Mouse (Mus musculus) neural tube, embryonic 14.5 days (tissue): Measurements from ENCODE around the gene Mta1. TPM values are rescaled to one million over a fixed set of nuclear protein-coding genes. Genes with fewer than 3 reads are reported as not detected.

Experiments
- ATAC-seq: fragments of 200-750 bp; cut with Nextera tagmentation; 2 replicates; pipeline ENCODE4 v1.8.0; 2017; ENCODE audit warnings: low read depth, mild to moderate bottlenecking, moderate TSS enrichment, moderate library complexity
- H3K27ac ChIP-seq: fragments of 300-500 bp; sonication (generic); 2 replicates; pipeline ENCODE4 v1.5.1; 2014; ENCODE audit warnings: low read depth, mild to moderate bottlenecking, control low read depth, low read length, moderate library complexity, mixed read lengths
- H3K27me3 ChIP-seq: fragments of 300-500 bp; sonication (generic); 2 replicates; pipeline ENCODE4 v1.6.1; 2014; ENCODE audit warnings: low read length; ENCODE audit not compliant: control insufficient read depth, insufficient read depth
- H3K36me3 ChIP-seq: fragments of 300-500 bp; sonication (generic); 2 replicates; pipeline ENCODE4 v1.6.1; 2014; ENCODE audit warnings: low read length, mixed read lengths; ENCODE audit not compliant: control insufficient read depth, insufficient read depth
- H3K4me1 ChIP-seq: fragments of 300-500 bp; sonication (generic); 2 replicates; pipeline ENCODE4 v1.6.1; 2014; ENCODE audit warnings: low read length; ENCODE audit not compliant: control insufficient read depth, insufficient read depth
- H3K4me2 ChIP-seq: fragments of 300-500 bp; sonication (generic); 2 replicates; pipeline ENCODE4 v1.6.1; 2014; ENCODE audit warnings: mild to moderate bottlenecking, low read depth, low read length, control low read depth
- H3K4me3 ChIP-seq: fragments of 300-500 bp; sonication (generic); 2 replicates; pipeline ENCODE4 v1.5.1; 2014; ENCODE audit warnings: low read depth, low read length, control low read depth, mixed read lengths
- H3K9ac ChIP-seq: fragments of 300-500 bp; sonication (generic); replicated peaks from 2 replicates; pipeline ENCODE4 v1.6.1; 2014; ENCODE audit warnings: low read depth, mild to moderate bottlenecking, control low read depth, low read length, mixed read lengths
- H3K9me3 ChIP-seq: fragments of 300-500 bp; sonication (generic); 2 replicates; pipeline ENCODE4 v1.6.1; 2016; ENCODE audit warnings: low read length; ENCODE audit not compliant: control insufficient read depth
- WGBS: fragments of 180-500 bp; shearing (Covaris S2); extraction: QIAGEN DNeasy Blood & Tissue Kit; methylation state at CpG from one replicate; pipeline ENCODE4 v1.1.7; 2014; 5-methylcytosine and 5-hydroxymethylcytosine counted together
- polyA plus RNA-seq: library from polyadenylated mRNA; unstranded; fragments of >200 nt; fragmentation: Nextera tagmentation; extraction: Ambion mirVana; gene quantifications from 2 replicates; pipeline ENCODE4 v1.2.1, GENCODE M21; 2014

Mta1 gene
- polyA plus RNA-seq, 1 experiment from 2014 or later: 19.2 TPM

- no peaks in the 10 kb centered on the region for H3K9me3 ChIP-seq
- WGBS: 93% methylated on average over 7 of the region's 7 CpGs
- no peaks in the 10 kb centered on the region for H3K4me1 ChIP-seq
- ATAC-seq: no peak
- H3K27me3 ChIP-seq: no peaks in the 10 kb centered on the region
- H3K27ac ChIP-seq: no peak overlapping the region
- peaks cover 27% of the 10 kb centered on the region for H3K36me3 ChIP-seq
- H3K4me2 ChIP-seq: no peak overlapping the region
- H3K9ac ChIP-seq: no peak overlapping the region
- no peak overlapping the region for H3K4me3 ChIP-seq
These were observed 30.1 kb upstream of the Mta1 start for GRCm38 (mm10) chr12:113068002-113068401.

GRCm38 (mm10) chr12:113069389-113069788 lies 28.7 kb upstream of the Mta1 start:
- no peak overlapping the region for H3K4me2 ChIP-seq
- no peak overlapping the region for H3K27ac ChIP-seq
- no peak for ATAC-seq
- peaks cover 9% of the 10 kb centered on the region for H3K4me1 ChIP-seq
- peaks cover 21% of the 10 kb centered on the region for H3K36me3 ChIP-seq
- no peaks in the 10 kb centered on the region for H3K27me3 ChIP-seq
- H3K4me3 ChIP-seq: no peak overlapping the region
- WGBS: 98% methylated on average over 6 of the region's 6 CpGs
- no peaks in the 10 kb centered on the region for H3K9me3 ChIP-seq
- no peak overlapping the region for H3K9ac ChIP-seq

- Histone ChIP-seq H3K27ac (no peak overlapping the region), H3K4me3 (no peak overlapping the region), H3K36me3 (peaks cover 21% of the 10 kb centered on the region), H3K4me2 (no peak overlapping the region), H3K9ac (no peak overlapping the region), H3K4me1 (peaks cover 18% of the 10 kb centered on the region), H3K9me3 (no peaks in the 10 kb centered on the region), H3K27me3 (no peaks in the 10 kb centered on the region)
- no peak for ATAC-seq
- 93% methylated on average over 6 of the region's 6 CpGs for WGBS
These were observed 26.8 kb upstream of the Mta1 start for GRCm38 (mm10) chr12:113071321-113071720.

GRCm38 (mm10) chr12:113071827-113072226 lies 26.3 kb upstream of the Mta1 start:
- no peak overlapping the region for H3K27ac ChIP-seq
- no peak for ATAC-seq
- H3K4me2 ChIP-seq: no peak overlapping the region
- peaks cover 21% of the 10 kb centered on the region for H3K36me3 ChIP-seq
- WGBS: 87% methylated on average over 6 of the region's 6 CpGs
- H3K4me1 ChIP-seq: peaks cover 18% of the 10 kb centered on the region
- no peaks in the 10 kb centered on the region for H3K27me3 ChIP-seq
- no peaks in the 10 kb centered on the region for H3K9me3 ChIP-seq
- no peak overlapping the region for H3K4me3 ChIP-seq
- H3K9ac ChIP-seq: no peak overlapping the region

- Histone ChIP-seq H3K9ac (peak overlapping the region; percentile 69), H3K36me3 (peaks cover 17% of the 10 kb centered on the region), H3K9me3 (no peaks in the 10 kb centered on the region), H3K4me3 (peak overlapping the region; percentile 37), H3K4me1 (peaks cover 18% of the 10 kb centered on the region), H3K27me3 (no peaks in the 10 kb centered on the region), H3K27ac (peak overlapping the region; percentile 95), H3K4me2 (peak overlapping the region; percentile 77)
- ATAC-seq: peak; percentile 55
- 12% methylated on average over 15 of the region's 15 CpGs for WGBS
These were observed 24.4 kb upstream of the Mta1 start for GRCm38 (mm10) chr12:113073420-113074328.

- Histone ChIP-seq H3K27ac (peak within 1 kb of the TSS; percentile 95), H3K9ac (peak within 1 kb of the TSS; percentile 69), H3K9me3 (no peaks in the 10 kb centered on the region), H3K36me3 (peaks cover 10% of the 10 kb centered on the region), H3K4me3 (peak within 1 kb of the TSS; percentile 37), H3K4me1 (peaks cover 18% of the 10 kb centered on the region), H3K4me2 (peak within 1 kb of the TSS; percentile 77), H3K27me3 (no peaks in the 10 kb centered on the region)
- peak; percentile 93 for ATAC-seq
- 4% methylated on average over 32 of the region's 32 CpGs for WGBS
These were observed 23.6 kb upstream of the Mta1 start, which contains the start of gene Tex22 for GRCm38 (mm10) chr12:113074329-113075062. Gene Tex22, plus strand, starts transcription at chr12:113074502.

GRCm38 (mm10) chr12:113075063-113075454 lies 23.0 kb upstream of the Mta1 start:
- 6% methylated on average over 10 of the region's 10 CpGs for WGBS

GRCm38 (mm10) chr12:113075486-113075885 lies 22.6 kb upstream of the Mta1 start:
- peak overlapping the region; percentile 77; the same call in 1 of the 2 replicates for H3K4me2 ChIP-seq
- H3K9ac ChIP-seq: peak overlapping the region; percentile 69; the same call in 1 of the 2 replicates
- 67% methylated on average over 6 of the region's 6 CpGs for WGBS
- peaks cover 2% of the 10 kb centered on the region for H3K36me3 ChIP-seq
- H3K4me3 ChIP-seq: no peak overlapping the region
- H3K27me3 ChIP-seq: no peaks in the 10 kb centered on the region
- H3K27ac ChIP-seq: peak overlapping the region; percentile 95; the same call in 1 of the 2 replicates
- H3K9me3 ChIP-seq: no peaks in the 10 kb centered on the region
- no peak for ATAC-seq
- H3K4me1 ChIP-seq: peaks cover 18% of the 10 kb centered on the region

More at GRCm38 (mm10) chr12:113075063-113075454, 23.0 kb upstream of the Mta1 start:
- Histone ChIP-seq H3K4me1 (peaks cover 18% of the 10 kb centered on the region), H3K9me3 (no peaks in the 10 kb centered on the region), H3K27me3 (no peaks in the 10 kb centered on the region), H3K4me2 (peak overlapping the region; percentile 77), H3K27ac (peak overlapping the region; percentile 95), H3K9ac (peak overlapping the region; percentile 69), H3K36me3 (peaks cover 6% of the 10 kb centered on the region), H3K4me3 (peak overlapping the region; percentile 37)
- ATAC-seq: peak; percentile 83
